Mouse (Mus musculus) ovary, postnatal 14 days (tissue): ENCODE measurements around the gene Slc5a2.

Experiments
- DNase-seq: peaks from one replicate; pipeline ENCODE4 v3.0.0; 2022; ENCODE audit warnings: low spot score

Gene Slc5a2

GRCm38 (mm10) chr7:128300952-128301351 lies 35.5 kb downstream of the Slc5a2 start:
- DNase-seq: no peak

GRCm38 (mm10) chr7:128302151-128302550 lies 36.7 kb downstream of the Slc5a2 start:
- DNase-seq: no peak

GRCm38 (mm10) chr7:128304198-128304597 lies 38.7 kb downstream of the Slc5a2 start:
- DNase-seq: no peak

- no peak for DNase-seq
Observed at GRCm38 (mm10) chr7:128304907-128305306, 39.5 kb downstream of the Slc5a2 start.

GRCm38 (mm10) chr7:128307851-128308250 lies 42.4 kb downstream of the Slc5a2 start:
- no peak for DNase-seq

- DNase-seq: no peak
Observed at GRCm38 (mm10) chr7:128309216-128309615, 43.8 kb downstream of the Slc5a2 start.

- DNase-seq: no peak
Observed at GRCm38 (mm10) chr7:128309776-128310175, 44.3 kb downstream of the Slc5a2 start.

- no peak for DNase-seq
Observed at GRCm38 (mm10) chr7:128310229-128310688, 44.8 kb downstream of the Slc5a2 start.

GRCm38 (mm10) chr7:128311263-128311662 lies 45.8 kb downstream of the Slc5a2 start:
- no peak for DNase-seq

- no peak for DNase-seq
Observed at GRCm38 (mm10) chr7:128311811-128312210, 46.4 kb downstream of the Slc5a2 start.

GRCm38 (mm10) chr7:128312375-128313059 lies 47.1 kb downstream of the Slc5a2 start:
- no peak for DNase-seq

GRCm38 (mm10) chr7:128313601-128314000 lies 48.1 kb downstream of the Slc5a2 start:
- DNase-seq: no peak

GRCm38 (mm10) chr7:128314491-128314890 lies 49.0 kb downstream of the Slc5a2 start:
- DNase-seq: no peak

- DNase-seq: no peak
Observed at GRCm38 (mm10) chr7:128317011-128317410, 51.6 kb downstream of the Slc5a2 start.

- DNase-seq: no peak
Observed at GRCm38 (mm10) chr7:128319140-128319539, 53.7 kb downstream of the Slc5a2 start.

- no peak for DNase-seq
Observed at GRCm38 (mm10) chr7:128320219-128320816, 54.9 kb downstream of the Slc5a2 start.

- no peak for DNase-seq
Observed at GRCm38 (mm10) chr7:128321260-128321659, 55.8 kb downstream of the Slc5a2 start.
